Mouse (Mus musculus) embryonic fibroblast, embryonic 13.5 days (primary cell): Measurements from ENCODE around the gene Mllt3.

ENCODE experiments used
- CTCF ChIP-seq: IDR thresholded peaks from 2 replicates; pipeline ENCODE4 v1.5.1; 2011; ENCODE audit warnings: mild to moderate bottlenecking, control low read depth, low read length, moderate library complexity, borderline replicate concordance; ENCODE audit not compliant: insufficient read depth
- POLR2A ChIP-seq: IDR thresholded peaks from 2 replicates; pipeline ENCODE4 v1.6.1; 2011; ENCODE audit warnings: low read depth, mild to moderate bottlenecking, control low read depth, low read length, moderate library complexity

GRCm38 (mm10) chr4:87902584-87902983 lies 130.6 kb downstream of the Mllt3 start:
- TF ChIP-seq CTCF: no peak
- no peak for TF ChIP-seq POLR2A
